Mouse (Mus musculus) myocyte (in vitro differentiated cells): ENCODE results near the gene Timp2. TPM values are rescaled to one million over a fixed set of nuclear protein-coding genes. Genes with fewer than 3 reads are reported as not detected.

Experiments
- H3K27me3 ChIP-seq: one replicate; pipeline ENCODE4 v1.6.1; 2011; ENCODE audit not compliant: control insufficient read depth, insufficient read depth, insufficient read length
- H3K36me3 ChIP-seq: one replicate; pipeline ENCODE4 v1.6.1; 2011; ENCODE audit not compliant: control insufficient read depth, insufficient read depth
- H3K4me2 ChIP-seq: one replicate; pipeline ENCODE4 v1.6.1; 2011; ENCODE audit warnings: low read depth, control low read depth
- H3K4me3 ChIP-seq: one replicate; pipeline ENCODE4 v1.5.1; 2011; ENCODE audit warnings: mild to moderate bottlenecking, control low read depth, moderate library complexity
- H3K79me2 ChIP-seq: one replicate; pipeline ENCODE4 v1.6.1; 2011; ENCODE audit not compliant: control insufficient read depth, insufficient read depth
- H3ac ChIP-seq: one replicate; pipeline ENCODE4 v1.6.1; 2011; ENCODE audit not compliant: control insufficient read depth, insufficient read length
- CEBPB ChIP-seq: IDR thresholded peaks from 2 replicates; pipeline ENCODE4 v1.6.1; 2011; ENCODE audit warnings: mild to moderate bottlenecking, moderate library complexity; ENCODE audit not compliant: poor library complexity, insufficient read depth, severe bottlenecking
- E2F4 ChIP-seq: IDR thresholded peaks from one replicate; pipeline ENCODE4 v1.6.1; 2011; ENCODE audit warnings: mild to moderate bottlenecking, control low read depth, moderate library complexity; ENCODE audit not compliant: insufficient read depth
- MAX ChIP-seq: IDR thresholded peaks from one replicate; pipeline ENCODE4 v1.6.1; 2011; ENCODE audit warnings: low read depth, mild to moderate bottlenecking, control low read depth
- MYOD1 ChIP-seq, 3 experiments: IDR thresholded peaks; one replicate each; pipeline ENCODE4 v1.6.1; 2011; ENCODE audit warnings: control low read depth in 2 of 3, low read depth in 2 of 3, mild to moderate bottlenecking in 2 of 3, moderate library complexity in 1 of 3; ENCODE audit not compliant: insufficient read length in 2 of 3, control insufficient read depth in 1 of 3
- MYOG ChIP-seq, 3 experiments: IDR thresholded peaks; one replicate each; pipeline ENCODE4 v1.6.1; 2011; ENCODE audit warnings: control low read depth in 2 of 3, low read depth in 2 of 3, mild to moderate bottlenecking in 2 of 3; ENCODE audit not compliant: insufficient read length in 2 of 3, control insufficient read depth in 1 of 3, insufficient read depth in 1 of 3
- POLR2A ChIP-seq: IDR thresholded peaks from one replicate; pipeline ENCODE4 v1.6.1; 2011; ENCODE audit warnings: low read depth, mild to moderate bottlenecking, control low read depth, moderate library complexity; ENCODE audit not compliant: insufficient read length
- POLR2AphosphoS2 ChIP-seq: IDR thresholded peaks from one replicate; pipeline ENCODE4 v1.6.1; 2011; ENCODE audit warnings: low read depth, control low read depth; ENCODE audit not compliant: insufficient read length
- REST ChIP-seq: IDR thresholded peaks from one replicate; pipeline ENCODE4 v1.6.1; 2011; ENCODE audit warnings: mild to moderate bottlenecking, control low read depth, moderate library complexity; ENCODE audit not compliant: insufficient read depth, insufficient read length
- SRF ChIP-seq: IDR thresholded peaks from one replicate; pipeline ENCODE4 v1.6.1; 2011; ENCODE audit warnings: low read depth; ENCODE audit not compliant: control insufficient read depth, insufficient read length
- TCF12 ChIP-seq: IDR thresholded peaks from one replicate; pipeline ENCODE4 v1.6.1; 2011; ENCODE audit warnings: mild to moderate bottlenecking, control low read depth; ENCODE audit not compliant: poor library complexity, insufficient read depth, severe bottlenecking
- TCF3 ChIP-seq: IDR thresholded peaks from one replicate; pipeline ENCODE4 v1.6.1; 2011; ENCODE audit warnings: low read depth, control low read depth; ENCODE audit not compliant: insufficient read length
- USF1 ChIP-seq: IDR thresholded peaks from one replicate; pipeline ENCODE4 v1.6.1; 2011; ENCODE audit warnings: low read depth, mild to moderate bottlenecking, control low read depth, moderate library complexity
- polyA plus RNA-seq: library from polyadenylated mRNA; unstranded; fragments of >200 nt; fragmentation: generic; extraction: Trizol; gene quantifications from one replicate; pipeline ENCODE4 v1.2.1, GENCODE M21; 2012; ENCODE audit warnings: missing spikeins

The Timp2 gene
- polyA plus RNA-seq, 1 experiment, result 321 TPM

DNA sequence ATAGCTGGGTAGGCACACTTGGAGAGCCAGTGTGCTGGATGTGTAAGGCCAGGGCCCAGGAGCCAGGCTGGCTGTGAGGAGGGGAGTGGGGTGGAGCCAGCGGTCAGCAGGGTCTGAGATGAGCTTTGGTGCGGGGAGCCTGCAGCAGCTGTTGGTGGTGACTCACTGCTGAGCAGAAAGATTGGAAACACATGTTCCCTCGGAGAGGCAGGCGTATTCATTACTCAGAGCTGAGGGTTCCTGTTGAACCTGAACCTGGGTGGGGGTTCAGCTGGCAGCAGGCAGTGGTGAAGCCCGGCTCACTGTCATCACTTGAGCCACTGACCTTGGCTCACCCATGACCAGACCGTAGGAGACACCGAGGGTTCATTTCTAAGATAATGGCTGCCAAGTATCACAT, 9.6 kb upstream of the Timp2 start:
- TF ChIP-seq REST (no peak), MAX (no peak), USF1 (no peak), POLR2A (peak; percentile 43), CEBPB (0 out of 2 replicates have a peak, but pooled peaks have one; percentile 24), POLR2AphosphoS2 (no peak), E2F4 (no peak), MYOD1 (IDR thresholded peaks at IDR 0.05; ENCODE audit: control insufficient read depth in 1 of 3, insufficient read length in 2 of 3, low read depth in 2 of 3) (peak; percentile 71 to 99 (median 98)), SRF (peak; percentile 63), TCF3 (peak; percentile 94), MYOG (IDR thresholded peaks at IDR 0.05; ENCODE audit: control insufficient read depth in 1 of 3, insufficient read depth in 1 of 3, insufficient read length in 2 of 3, low read depth in 2 of 3) (peak; percentile 97 to 100 (median 98)), TCF12 (peak; percentile 99)
- Histone ChIP-seq H3ac (no peak overlapping the region), H3K4me3 (no peak overlapping the region), H3K36me3 (no peaks in the 10 kb centered on the region), H3K79me2 (no peaks in the 10 kb centered on the region), H3K27me3 (no peaks in the 10 kb centered on the region), H3K4me2 (peak overlapping the region; percentile 88)

DNA sequence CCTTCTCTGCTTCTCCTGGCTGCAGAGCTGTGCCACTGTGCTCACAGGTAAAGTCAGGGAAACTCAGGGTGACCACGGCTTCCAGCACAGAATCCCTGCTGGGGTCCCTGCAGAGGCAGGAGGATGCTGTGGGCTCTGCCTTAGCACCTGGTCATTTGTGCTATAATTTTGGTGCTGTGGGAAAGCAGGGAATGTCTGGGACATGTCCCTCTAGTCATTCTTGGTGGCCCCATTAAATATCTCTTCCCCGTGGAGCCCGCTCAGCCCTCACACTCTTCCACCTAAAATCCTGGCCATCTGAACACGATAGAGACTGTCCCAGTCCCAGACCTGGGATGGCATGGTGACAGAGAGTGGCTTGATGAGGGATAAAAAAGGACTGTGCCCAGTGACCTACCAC, 8.5 kb upstream of the Timp2 start:
- Histone ChIP-seq H3K4me2 (peak overlapping the region; percentile 88), H3K36me3 (no peaks in the 10 kb centered on the region), H3ac (no peak overlapping the region), H3K27me3 (no peaks in the 10 kb centered on the region), H3K79me2 (no peaks in the 10 kb centered on the region), H3K4me3 (no peak overlapping the region)
- TF ChIP-seq USF1 (no peak), TCF12 (no peak), POLR2A (no peak), REST (no peak), MYOG (IDR thresholded peaks at IDR 0.05; ENCODE audit: control insufficient read depth in 1 of 3, insufficient read depth in 1 of 3, insufficient read length in 2 of 3, low read depth in 2 of 3) (no peak), SRF (no peak), TCF3 (no peak), CEBPB (no peak), E2F4 (no peak), MAX (no peak), POLR2AphosphoS2 (no peak), MYOD1 (IDR thresholded peaks at IDR 0.05; ENCODE audit: control insufficient read depth in 1 of 3, insufficient read length in 2 of 3, low read depth in 2 of 3) (no peak)

DNA sequence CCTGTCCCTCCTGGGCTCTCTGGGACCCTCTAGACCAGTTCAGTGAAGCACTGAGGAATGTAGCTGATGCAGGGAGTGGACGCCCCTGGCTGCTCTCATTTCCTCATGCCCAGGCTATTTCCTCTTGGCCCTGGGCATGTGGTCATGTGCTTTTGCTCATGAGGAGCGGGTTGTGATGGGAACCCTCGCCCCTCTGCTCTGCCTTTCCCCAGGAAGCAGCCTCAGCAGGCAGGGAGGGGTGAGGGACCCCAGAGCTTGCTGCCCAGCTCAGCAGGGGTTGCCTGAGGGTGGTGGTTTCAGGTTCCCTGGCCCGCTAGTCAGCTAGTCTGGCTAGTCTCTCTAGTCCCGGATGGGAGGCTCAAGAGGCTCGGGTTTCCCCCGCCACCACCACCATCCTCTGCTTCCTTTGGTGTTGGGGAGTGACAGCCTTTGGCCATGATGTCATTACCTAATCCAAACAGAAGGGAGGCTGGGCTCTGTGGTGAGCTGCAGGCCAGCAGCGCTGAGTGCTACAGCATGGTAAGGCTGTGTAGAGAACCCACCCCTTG, 7.5 kb upstream of the Timp2 start:
- no peak overlapping the region for H3K4me3 ChIP-seq
- no peaks in the 10 kb centered on the region for H3K79me2 ChIP-seq
- TF ChIP-seq MYOD1 (IDR thresholded peaks at IDR 0.05; ENCODE audit: control insufficient read depth in 1 of 3, insufficient read length in 2 of 3, low read depth in 2 of 3) (peak in 1 of 3 experiments; percentile 7), E2F4 (no peak), USF1 (peak; percentile 72), REST (no peak), SRF (no peak), TCF12 (no peak), MAX (no peak), POLR2AphosphoS2 (peak; percentile 14), POLR2A (peak; percentile 66), TCF3 (no peak), MYOG (IDR thresholded peaks at IDR 0.05; ENCODE audit: control insufficient read depth in 1 of 3, insufficient read depth in 1 of 3, insufficient read length in 2 of 3, low read depth in 2 of 3) (peak in 1 of 3 experiments; percentile 36), CEBPB (no peak)

DNA sequence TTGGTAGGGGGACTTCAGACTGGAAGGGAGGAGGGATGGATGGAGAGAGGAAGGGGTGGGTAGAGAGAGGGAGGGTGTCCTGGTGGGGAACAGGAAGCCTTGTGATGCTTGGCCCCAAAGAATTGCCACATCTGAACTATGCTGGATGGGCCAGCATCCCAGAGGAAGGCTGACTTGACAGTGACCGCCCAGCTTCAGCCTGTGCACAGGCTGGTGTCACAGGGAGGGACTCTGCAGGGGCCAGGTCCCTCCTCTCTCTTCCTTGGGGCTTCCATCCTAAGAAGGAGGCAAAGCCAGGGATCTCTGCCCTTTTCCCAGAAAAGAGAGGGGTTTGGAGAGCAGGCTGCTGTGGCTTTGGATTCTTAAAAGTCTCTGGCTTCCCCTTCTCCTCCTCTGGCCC, 7.0 kb upstream of the Timp2 start:
- no peaks in the 10 kb centered on the region for H3K27me3 ChIP-seq
- H3K4me3 ChIP-seq, result no peak overlapping the region
- H3ac ChIP-seq, result no peak overlapping the region
- no peaks in the 10 kb centered on the region for H3K36me3 ChIP-seq
- H3K4me2 ChIP-seq, result peak overlapping the region; percentile 88
- TF ChIP-seq TCF3 (no peak), CEBPB (no peak), MYOG (IDR thresholded peaks at IDR 0.05; ENCODE audit: control insufficient read depth in 1 of 3, insufficient read depth in 1 of 3, insufficient read length in 2 of 3, low read depth in 2 of 3) (no peak), POLR2A (no peak), USF1 (no peak), MAX (no peak), E2F4 (no peak), TCF12 (no peak), REST (no peak), MYOD1 (IDR thresholded peaks at IDR 0.05; ENCODE audit: control insufficient read depth in 1 of 3, insufficient read length in 2 of 3, low read depth in 2 of 3) (no peak), POLR2AphosphoS2 (no peak), SRF (no peak)
- H3K79me2 ChIP-seq, result no peaks in the 10 kb centered on the region

More for the DNA sequence above, 7.5 kb upstream of the Timp2 start:
- Histone ChIP-seq H3ac (no peak overlapping the region), H3K4me2 (peak overlapping the region; percentile 88), H3K36me3 (no peaks in the 10 kb centered on the region), H3K27me3 (no peaks in the 10 kb centered on the region)

DNA sequence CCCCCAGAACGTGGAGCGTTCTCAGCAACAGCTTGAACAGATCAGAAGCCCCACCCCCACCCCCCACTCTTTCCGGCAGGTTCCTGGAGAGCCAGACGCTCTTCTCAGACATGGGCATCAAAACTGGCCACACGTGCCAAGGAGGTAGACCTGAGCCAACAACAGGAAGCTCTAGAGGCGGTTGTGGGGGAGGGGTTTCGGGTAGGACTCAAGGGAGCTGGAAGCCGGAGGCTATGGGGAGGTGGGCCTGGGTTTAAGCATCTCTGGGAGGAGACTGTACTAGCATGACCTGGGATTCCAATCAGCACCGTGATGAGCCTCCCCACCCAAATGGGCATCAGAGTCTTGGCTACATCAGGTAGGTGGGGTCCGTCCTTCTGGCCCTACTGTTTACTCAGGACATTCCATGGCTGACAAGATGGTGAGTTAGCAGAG, 5.4 kb upstream of the Timp2 start:
- peak overlapping the region; percentile 44 for H3K4me2 ChIP-seq
- H3K79me2 ChIP-seq, result no peaks in the 10 kb centered on the region
- TF ChIP-seq POLR2AphosphoS2 (no peak), USF1 (no peak), E2F4 (no peak), MYOG (IDR thresholded peaks at IDR 0.05; ENCODE audit: control insufficient read depth in 1 of 3, insufficient read depth in 1 of 3, insufficient read length in 2 of 3, low read depth in 2 of 3) (no peak)

More for the DNA sequence above, 5.4 kb upstream of the Timp2 start:
- Histone ChIP-seq H3K4me3 (no peak overlapping the region), H3K36me3 (no peaks in the 10 kb centered on the region), H3ac (no peak overlapping the region), H3K27me3 (no peaks in the 10 kb centered on the region)
